Mouse (Mus musculus): ENCODE data around the gene 1700023F06Rik.

DNA sequence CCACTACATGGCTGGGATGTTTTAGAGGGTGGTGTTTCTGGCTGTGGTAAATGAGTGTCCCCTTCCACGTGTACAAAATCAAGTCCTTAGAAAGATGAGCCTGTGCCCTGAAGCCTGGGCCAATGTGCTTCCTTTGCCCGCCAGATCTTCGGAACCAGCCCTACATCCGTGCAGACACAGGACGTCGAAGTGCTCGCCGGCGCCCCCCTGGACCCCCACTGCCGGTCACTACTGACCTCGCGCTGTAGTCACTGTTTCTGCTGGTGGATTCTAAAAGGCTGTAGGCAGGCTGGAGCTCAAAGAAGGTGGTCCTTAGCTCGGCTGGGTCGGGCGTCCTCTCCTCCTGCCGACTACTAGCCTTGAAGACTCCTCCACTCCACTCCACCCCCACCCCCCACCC, 10.0 kb downstream of the 1700023F06Rik start:
- TF ChIP-seq CTCF (IDR thresholded peaks at IDR 0.05; ENCODE audit: low read depth, low read length) (no peak), TAL1 (conservative IDR thresholded peaks at IDR 0.05; ENCODE audit: low read depth, low read length) (no peak), GATA2 (IDR thresholded peaks at IDR 0.05; ENCODE audit: borderline replicate concordance, low read depth, low read length) (no peak), POLR2AphosphoS5 (IDR thresholded peaks at IDR 0.05; ENCODE audit: insufficient replicate concordance, low read depth, low read length) (no peak), GATA1 (IDR thresholded peaks at IDR 0.05; ENCODE audit: borderline replicate concordance, low read length) (no peak)
